Mouse (Mus musculus): ENCODE results near the gene Kcne2.
A peak's percentile ranks its signal among the peaks of the same experiment; 100 is the strongest.

The Kcne2 gene

GRCm38 (mm10) chr16:92292101-92292500 is at the start of gene Kcne2:
TSS of gene Kcne2 (plus strand) at chr16:92292389.
- DNase-seq (ENCODE audit: low read depth, low spot score): no peak

- DNase-seq (ENCODE audit: low read depth, low spot score): no peak
These were observed 46.3 kb upstream of the Kcne2 start for GRCm38 (mm10) chr16:92245909-92246308.

- no peak for DNase-seq (ENCODE audit: low read depth, low spot score)
These were observed 45.2 kb upstream of the Kcne2 start for GRCm38 (mm10) chr16:92246974-92247373.

GRCm38 (mm10) chr16:92247700-92248099 is 44.5 kb upstream of the Kcne2 start:
- no peak for DNase-seq (ENCODE audit: low read depth, low spot score)

GRCm38 (mm10) chr16:92249681-92250080 is 42.5 kb upstream of the Kcne2 start:
- DNase-seq (ENCODE audit: low read depth, low spot score): no peak

- DNase-seq (ENCODE audit: low read depth, low spot score): no peak
These were observed 41.7 kb upstream of the Kcne2 start for GRCm38 (mm10) chr16:92250452-92250851.

- DNase-seq (ENCODE audit: low read depth, low spot score): no peak
These were observed 37.9 kb upstream of the Kcne2 start for GRCm38 (mm10) chr16:92254316-92254715.

- no peak for DNase-seq (ENCODE audit: low read depth, low spot score)
These were observed 24.3 kb upstream of the Kcne2 start for GRCm38 (mm10) chr16:92267861-92268260.

- DNase-seq (ENCODE audit: low read depth, low spot score): no peak
These were observed 17.7 kb upstream of the Kcne2 start for GRCm38 (mm10) chr16:92274516-92274915.

GRCm38 (mm10) chr16:92275526-92275925 is 16.7 kb upstream of the Kcne2 start:
- DNase-seq (ENCODE audit: low read depth, low spot score): no peak

- no peak for DNase-seq (ENCODE audit: low read depth, low spot score)
These were observed 9.5 kb upstream of the Kcne2 start for GRCm38 (mm10) chr16:92282671-92283070.

- DNase-seq (ENCODE audit: low read depth, low spot score): no peak
These were observed 7.1 kb upstream of the Kcne2 start for GRCm38 (mm10) chr16:92285068-92285467.

GRCm38 (mm10) chr16:92286609-92287008 is 5.6 kb upstream of the Kcne2 start:
- DNase-seq (ENCODE audit: low read depth, low spot score): peak; percentile 83

- DNase-seq (ENCODE audit: low read depth, low spot score): no peak
These were observed 3.4 kb upstream of the Kcne2 start for GRCm38 (mm10) chr16:92288778-92289177.

GRCm38 (mm10) chr16:92290045-92290444 is 2.1 kb upstream of the Kcne2 start:
- no peak for DNase-seq (ENCODE audit: low read depth, low spot score)

GRCm38 (mm10) chr16:92294267-92294970 is 2.2 kb downstream of the Kcne2 start:
- no peak for DNase-seq (ENCODE audit: low read depth, low spot score)

- no peak for DNase-seq (ENCODE audit: low read depth, low spot score)
These were observed 3.1 kb downstream of the Kcne2 start for GRCm38 (mm10) chr16:92295328-92295727.

- DNase-seq (ENCODE audit: low read depth, low spot score): peak; percentile 97
These were observed 8.6 kb downstream of the Kcne2 start, which contains the start of gene Smim11 for GRCm38 (mm10) chr16:92300649-92301411. TSS of gene Smim11 (plus strand) at chr16:92301286.

GRCm38 (mm10) chr16:92301412-92301806 is 9.2 kb downstream of the Kcne2 start:
- no peak for DNase-seq (ENCODE audit: low read depth, low spot score)

GRCm38 (mm10) chr16:92301989-92302388 is 9.8 kb downstream of the Kcne2 start:
- no peak for DNase-seq (ENCODE audit: low read depth, low spot score)

- no peak for DNase-seq (ENCODE audit: low read depth, low spot score)
These were observed 10.3 kb downstream of the Kcne2 start for GRCm38 (mm10) chr16:92302506-92302905.

GRCm38 (mm10) chr16:92305519-92305918 is 13.3 kb downstream of the Kcne2 start:
- peak; percentile 58 for DNase-seq (ENCODE audit: low read depth, low spot score)

GRCm38 (mm10) chr16:92307947-92308346 is 15.8 kb downstream of the Kcne2 start:
- DNase-seq (ENCODE audit: low read depth, low spot score): no peak
